Mouse (Mus musculus): ENCODE measurements around the gene Gon7.

DNA sequence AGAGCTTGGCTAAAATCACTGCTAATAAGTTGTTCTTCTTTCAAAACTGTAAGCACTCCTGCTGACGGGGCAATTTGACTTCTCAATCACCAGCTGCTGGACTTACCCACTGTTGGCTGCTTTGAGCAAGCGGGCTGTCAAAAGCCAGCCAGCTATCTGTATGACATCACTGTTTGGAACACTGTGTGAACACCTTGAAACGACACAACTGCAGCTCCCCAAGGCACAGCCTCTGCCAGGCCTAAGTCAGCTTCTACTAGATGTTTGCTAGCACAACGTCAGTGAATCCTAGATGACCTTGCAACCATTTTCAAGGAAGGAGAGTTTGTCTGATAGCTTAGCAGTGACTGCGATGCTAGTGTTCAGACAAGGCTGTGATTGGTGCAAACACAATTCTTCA is 18.5 kb downstream of the Gon7 start:
- TF ChIP-seq CTCF (IDR thresholded peaks at IDR 0.05; ENCODE audit: control insufficient read depth, insufficient read depth, low read length) (no peak), POLR2A (IDR thresholded peaks at IDR 0.05; ENCODE audit: borderline replicate concordance, control insufficient read depth, low read depth, low read length) (no peak)
